Mouse (Mus musculus): ENCODE results near the gene Calml4.

DNA sequence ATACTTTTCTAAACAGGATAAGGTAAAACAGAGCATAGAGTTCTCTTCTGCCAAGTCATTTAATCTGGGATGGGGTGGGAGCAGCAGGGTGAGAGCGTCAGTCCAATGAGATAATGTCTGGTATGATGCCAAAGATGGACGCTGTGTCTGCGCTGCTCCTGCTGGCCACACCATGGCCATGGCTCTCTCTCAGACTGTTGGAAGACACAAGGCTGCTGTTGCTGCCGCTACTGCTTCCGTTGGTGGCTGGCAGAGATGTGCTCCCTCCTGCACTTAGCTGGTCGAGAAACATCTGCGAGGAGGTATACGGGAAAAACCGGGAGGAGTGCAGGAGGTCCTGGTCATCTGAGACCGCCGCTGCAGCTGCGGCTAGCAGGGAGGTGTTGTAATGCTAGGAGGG lies 24.0 kb downstream of the Calml4 start:
- no peak for TF ChIP-seq CTCF (IDR thresholded peaks at IDR 0.05; ENCODE audit: low read depth)
- no peak for TF ChIP-seq EP300 (IDR thresholded peaks at IDR 0.05; ENCODE audit: low read depth)
